Comparison of ENCODE assay signal across 9 mouse cellular contexts in genomic region chr15:52161568-52162316, GRCm38 (mm10).
A peak's percentile ranks its signal among the peaks of the same experiment; 100 is the strongest.
DNase-seq lines count a peak whose midpoint lies in the region; ATAC-seq and TF ChIP-seq lines count a peak whose summit lies in the region.
"Had no signal": no experiment of that assay in that cellular context is flagged by ENCODE, and none has a peak within 500 bp of the region (broad histone marks: within the 10 kb centered on the region; RNA-seq: fewer than 3 reads in every experiment).

No protein-coding gene starts in this region.

- H3K9me3 ChIP-seq in kidney, postnatal 0 days (replicated peaks; ENCODE audit: low read length) = no peaks in the 10 kb centered on the region
- H3K9me3 ChIP-seq in embryonic facial prominence, embryonic 13.5 days = no peaks in the 10 kb centered on the region
- H3K9me3 ChIP-seq: megakaryocyte, embryonic 14.5 days had no signal

- peak; percentile 67 for DNase-seq in kidney, postnatal 0 days (ENCODE audit: low spot score)
- no peak for DNase-seq in kidney, postnatal 25 days
- peak; percentile 81 for DNase-seq in brain, embryonic 14.5 days (ENCODE audit: low read depth)
- DNase-seq in left cerebral cortex, postnatal 4 days = peak; percentile 82
- DNase-seq in neural tube, embryonic 10.5 days (ENCODE audit: extremely low spot score, low spot score) = peak; percentile 41
- no peak for DNase-seq in kidney, postnatal 14 days

- H3K4me3 ChIP-seq in kidney, postnatal 0 days (replicated peaks; ENCODE audit: low read depth, low read length) = no peak overlapping the region
- no peak overlapping the region for H3K4me3 ChIP-seq in embryonic facial prominence, embryonic 13.5 days
- H3K4me3 ChIP-seq: megakaryocyte, embryonic 14.5 days had no signal

- no peak overlapping the region for H3K27ac ChIP-seq in kidney, postnatal 0 days
- H3K27ac ChIP-seq in embryonic facial prominence, embryonic 13.5 days = no peak overlapping the region

- H3K27me3 ChIP-seq in kidney, postnatal 0 days (ENCODE audit: insufficient read depth, low read length) = no peaks in the 10 kb centered on the region
- peaks cover 4% of the 10 kb centered on the region; the same call in 1 of the 2 replicates for H3K27me3 ChIP-seq in embryonic facial prominence, embryonic 13.5 days

- no peak for TF ChIP-seq CTCF in kidney, postnatal 0 days (IDR thresholded peaks at IDR 0.05; ENCODE audit: low read depth)
- no peak for TF ChIP-seq CTCF in brain, embryonic 14.5 days (IDR thresholded peaks at IDR 0.05; ENCODE audit: borderline replicate concordance, extremely low read depth, insufficient read depth, insufficient read length)

- 0 out of 2 replicates have a peak, but pooled peaks cover 7% of the 10 kb centered on the region for H3K4me1 ChIP-seq in kidney, postnatal 0 days (replicated peaks; ENCODE audit: insufficient read depth, low read length)
- peaks cover 16% of the 10 kb centered on the region for H3K4me1 ChIP-seq in embryonic facial prominence, embryonic 13.5 days

- no peaks in the 10 kb centered on the region for H3K36me3 ChIP-seq in kidney, postnatal 0 days (ENCODE audit: insufficient read depth, low read length)
- no peaks in the 10 kb centered on the region for H3K36me3 ChIP-seq in embryonic facial prominence, embryonic 13.5 days

- H3K4me2 ChIP-seq in kidney, postnatal 0 days (ENCODE audit: low read length) = no peak overlapping the region
- H3K4me2 ChIP-seq in embryonic facial prominence, embryonic 13.5 days = peak overlapping the region; percentile 40

- no peak for TF ChIP-seq POLR2A in brain, embryonic 14.5 days (IDR thresholded peaks at IDR 0.05; ENCODE audit: borderline replicate concordance, extremely low read depth, insufficient read depth, insufficient read length, poor library complexity, severe bottlenecking)

- ATAC-seq in kidney, postnatal 0 days (replicated peaks; ENCODE audit: low FRiP score, low read depth) = peak; percentile 80
- no peak for ATAC-seq in embryonic facial prominence, embryonic 13.5 days (ENCODE audit: insufficient number of reproducible peaks, insufficient read depth, low FRiP score, low TSS enrichment, low read depth)
- ATAC-seq in megakaryocyte progenitor cell, adult 5-6 weeks (replicated peaks; ENCODE audit: poor library complexity) = no peak

- intact Hi-C loops in left cerebral cortex, postnatal 4 days (cut with DNase I) = loop anchor here (10.0 kb wide), 1 partner anchor 293 kb away; no protein-coding TSS in a partner anchor

- no peak overlapping the region for H3K9ac ChIP-seq in kidney, postnatal 0 days (ENCODE audit: low read depth, low read length)
- H3K9ac ChIP-seq in embryonic facial prominence, embryonic 13.5 days = peak overlapping the region; percentile 40; the same call in 1 of the 2 replicates

- WGBS in kidney, postnatal 0 days = 17% methylated on average over 19 of the region's 19 CpGs
- WGBS in embryonic facial prominence, embryonic 13.5 days = 27% methylated on average over 19 of the region's 19 CpGs

Comparison
In these comparisons a context has a peak if more than half of its experiments do, and no peak if none do; other contexts are left out.
1. DNase-seq: peak in kidney, postnatal 0 days (single experiment), brain, embryonic 14.5 days (single experiment), left cerebral cortex, postnatal 4 days (single experiment) and neural tube, embryonic 10.5 days (single experiment); none in kidney, postnatal 25 days (0 of 2) and kidney, postnatal 14 days (single experiment).